23 mouse cellular contexts compared by ENCODE assay signal in genomic region chr5:35666152-35666551, GRCm38 (mm10). TPM values are rescaled to one million over a fixed set of nuclear protein-coding genes. Genes with fewer than 3 reads are reported as not detected.
DNase-seq lines count a peak whose midpoint lies in the region; ATAC-seq and TF ChIP-seq lines count a peak whose summit lies in the region.
"Had no signal": no experiment of that assay in that cellular context is flagged by ENCODE, and none has a peak within 500 bp of the region (broad histone marks: within the 10 kb centered on the region; RNA-seq: fewer than 3 reads in every experiment).

No protein-coding gene starts in this region.

- 91% methylated on average over 7 of the region's 7 CpGs for WGBS in midbrain, embryonic 10.5 days
- WGBS in midbrain, embryonic 15.5 days: 93% methylated on average over 7 of the region's 7 CpGs

- no peak overlapping the region for H3K9ac ChIP-seq in midbrain, embryonic 15.5 days

- no peaks in the 10 kb centered on the region for H3K36me3 ChIP-seq in midbrain, embryonic 10.5 days
- no peaks in the 10 kb centered on the region for H3K36me3 ChIP-seq in midbrain, embryonic 15.5 days (replicated peaks)
- H3K36me3 ChIP-seq: G1E had no signal

- no peaks in the 10 kb centered on the region for H3K27me3 ChIP-seq in midbrain, embryonic 10.5 days (ENCODE audit: low read depth, poor library complexity, severe bottlenecking)
- H3K27me3 ChIP-seq in midbrain, embryonic 15.5 days (replicated peaks): no peaks in the 10 kb centered on the region
- H3K27me3 ChIP-seq: Patski had no signal

- TF ChIP-seq CTCF in gastrocnemius, adult 2 months (IDR thresholded peaks at IDR 0.05): no peak

- peaks cover 18% of the 10 kb centered on the region for H3K4me1 ChIP-seq in midbrain, embryonic 10.5 days
- H3K4me1 ChIP-seq in midbrain, embryonic 15.5 days: no peaks in the 10 kb centered on the region

- no peaks in the 10 kb centered on the region for H3K9me3 ChIP-seq in midbrain, embryonic 10.5 days (replicated peaks)
- no peaks in the 10 kb centered on the region for H3K9me3 ChIP-seq in midbrain, embryonic 15.5 days
- H3K9me3 ChIP-seq: G1E had no signal

- intact Hi-C loops in gastrocnemius, adult 2 months (cut with DNase I): no loop called here
- intact Hi-C loops in gastrocnemius, postnatal 14 days (cut with DNase I; ENCODE audit: low total_unique reads): no loop called here
- intact Hi-C loops in heart, postnatal 14 days (cut with DNase I): no loop called here

- no peak for ATAC-seq in midbrain, embryonic 15.5 days (replicated peaks)
- ATAC-seq: activated CD4-positive, CD25-positive, alpha-beta regulatory T cell, adult 4 months; CD4-positive, CD25-positive, alpha-beta regulatory T cell, adult 4 months; Patski had no signal

- no peak overlapping the region for H3K4me2 ChIP-seq in midbrain, embryonic 15.5 days

- H3K4me3 ChIP-seq in gastrocnemius, adult 2 months: no peak overlapping the region
- H3K4me3 ChIP-seq in midbrain, embryonic 10.5 days: no peak overlapping the region
- H3K4me3 ChIP-seq in midbrain, embryonic 15.5 days: no peak overlapping the region

- DNase-seq in gastrocnemius, adult 2 months: peak; percentile 15
- no peak for DNase-seq in gastrocnemius, postnatal 4 days (ENCODE audit: low spot score in 2 of 2)
- peak; percentile 38 for DNase-seq in gastrocnemius, postnatal 14 days
- DNase-seq in gastrocnemius, adult 18-20 months (ENCODE audit: low spot score): no peak
- DNase-seq in heart, adult 11 months: peak; percentile 94
- DNase-seq in heart, postnatal 14 days: no peak
- DNase-seq in midbrain, embryonic 10.5 days (ENCODE audit: low spot score): no peak
- DNase-seq: adrenal gland, adult 2 months; adrenal gland, adult 8-10 months; adrenal gland, postnatal 10 days; adrenal gland, postnatal 14 days; adrenal gland, postnatal 25 days; adrenal gland, postnatal 36 days; B cell, adult 2 months; cerebellum, adult 11 months; cerebellum, adult 11-12 months had no signal

- peak overlapping the region; percentile 28; the same call in 1 of the 2 replicates for H3K27ac ChIP-seq in gastrocnemius, adult 2 months
- 0 out of 2 replicates have a peak overlapping the region, but pooled peaks have one; percentile 23 for H3K27ac ChIP-seq in midbrain, embryonic 10.5 days (replicated peaks)
- H3K27ac ChIP-seq in midbrain, embryonic 15.5 days: no peak overlapping the region

RNA-seq across cellular contexts. Expression of gene Htra3, which starts 13.4 kb away (rescaled TPM):
- 10 to 100 TPM; 40.1 to 52.2 TPM for total RNA-seq in gastrocnemius, adult 2 months (2021)
- total RNA-seq in gastrocnemius, postnatal 4 days (2021): 100 to 1,000 TPM in 1 of 2 experiments, 10 to 100 TPM in 1; 97.0 to 102 TPM
- total RNA-seq in gastrocnemius, postnatal 14 days (2021): 10 to 100 TPM; 49.9 to 54.6 TPM
- 10 to 100 TPM; 28.4 to 34.8 TPM for total RNA-seq in gastrocnemius, adult 18-20 months (2021)
- 100 to 1,000 TPM; 108 to 149 TPM for total RNA-seq in heart, postnatal 14 days (2021)
- polyA plus RNA-seq in midbrain, embryonic 10.5 days (2016; fragmentation: Nextera tagmentation; extraction: Ambion mirVana): 5.2 and 7.6 TPM in 2 replicates
- 14.9 and 15.2 TPM in 2 replicates for polyA plus RNA-seq in midbrain, embryonic 15.5 days (2015; fragmentation: Nextera tagmentation; extraction: Ambion mirVana)
- total RNA-seq: CH12.LX, G1E, MEL had no signal
- polyA plus RNA-seq: activated CD4-positive, CD25-positive, alpha-beta regulatory T cell, adult 4 months; CD4-positive, CD25-positive, alpha-beta regulatory T cell, adult 4 months; G1E had no signal

Comparison
In these comparisons a context has a peak if more than half of its experiments do, and no peak if none do; other contexts are left out.
1. DNase-seq: peak in gastrocnemius, adult 2 months (single experiment), gastrocnemius, postnatal 14 days (single experiment) and heart, adult 11 months (single experiment); none in gastrocnemius, postnatal 4 days (0 of 2), gastrocnemius, adult 18-20 months (single experiment), heart, postnatal 14 days (0 of 2) and midbrain, embryonic 10.5 days (single experiment).